Mouse (Mus musculus) urinary bladder, postnatal 36 days (tissue): ENCODE results near the gene Cdh13.

ENCODE experiments used
- DNase-seq, 2 experiments: peaks; one replicate each; pipeline ENCODE4 v3.0.0; 2022; ENCODE audit warnings: low spot score in 2 of 2, mixed read lengths in 1 of 2

Gene Cdh13

GRCm38 (mm10) chr8:119057876-119058275 is 774.3 kb downstream of the Cdh13 start:
- DNase-seq = no peak

GRCm38 (mm10) chr8:119061671-119062070 is 778.1 kb downstream of the Cdh13 start:
- no peak for DNase-seq

GRCm38 (mm10) chr8:119064523-119064922 is 781.0 kb downstream of the Cdh13 start:
- peak; percentile 21 to 43 for DNase-seq

GRCm38 (mm10) chr8:119072291-119072690 is 788.8 kb downstream of the Cdh13 start:
- DNase-seq = no peak

- DNase-seq = no peak
Observed at GRCm38 (mm10) chr8:119085022-119085421, 801.5 kb downstream of the Cdh13 start.

GRCm38 (mm10) chr8:119098261-119098660 is 814.7 kb downstream of the Cdh13 start:
- DNase-seq = no peak

- no peak for DNase-seq
Observed at GRCm38 (mm10) chr8:119102871-119103270, 819.3 kb downstream of the Cdh13 start.

GRCm38 (mm10) chr8:119109655-119110054 is 826.1 kb downstream of the Cdh13 start:
- no peak for DNase-seq

GRCm38 (mm10) chr8:119112861-119113260 is 829.3 kb downstream of the Cdh13 start:
- DNase-seq = no peak

GRCm38 (mm10) chr8:119121236-119121635 is 837.7 kb downstream of the Cdh13 start:
- DNase-seq = no peak

GRCm38 (mm10) chr8:119127841-119128240 is 844.3 kb downstream of the Cdh13 start:
- no peak for DNase-seq

GRCm38 (mm10) chr8:119128266-119128665 is 844.7 kb downstream of the Cdh13 start:
- DNase-seq = no peak

- no peak for DNase-seq
Observed at GRCm38 (mm10) chr8:119156454-119156921, 873.0 kb downstream of the Cdh13 start.

- no peak for DNase-seq
Observed at GRCm38 (mm10) chr8:119158628-119159027, 875.1 kb downstream of the Cdh13 start.

- DNase-seq = no peak
Observed at GRCm38 (mm10) chr8:119159794-119160193, 876.3 kb downstream of the Cdh13 start.

- DNase-seq = no peak
Observed at GRCm38 (mm10) chr8:119164076-119164475, 880.5 kb downstream of the Cdh13 start.

- DNase-seq = no peak
Observed at GRCm38 (mm10) chr8:119177226-119177935, 893.8 kb downstream of the Cdh13 start.

- DNase-seq = no peak
Observed at GRCm38 (mm10) chr8:119180626-119181025, 897.1 kb downstream of the Cdh13 start.

GRCm38 (mm10) chr8:119195695-119196094 is 912.2 kb downstream of the Cdh13 start:
- DNase-seq = no peak

GRCm38 (mm10) chr8:119196486-119197150 is 913.1 kb downstream of the Cdh13 start:
- peak; percentile 5 for DNase-seq

- DNase-seq = no peak
Observed at GRCm38 (mm10) chr8:119208567-119208966, 925.0 kb downstream of the Cdh13 start.

GRCm38 (mm10) chr8:119224547-119224946 is 941.0 kb downstream of the Cdh13 start:
- DNase-seq = peak; percentile 27 to 28

GRCm38 (mm10) chr8:119245181-119245580 is 961.6 kb downstream of the Cdh13 start:
- DNase-seq = no peak
